In genomic region chr11:117696585-117696984, GRCm38 (mm10) we compare ENCODE assay signal across 17 mouse cellular contexts. TPM values are rescaled to one million over a fixed set of nuclear protein-coding genes. Genes with fewer than 3 reads are reported as not detected.
A peak's percentile ranks its signal among the peaks of the same experiment; 100 is the strongest.
DNase-seq lines count a peak whose midpoint lies in the region; ATAC-seq lines count a peak whose summit lies in the region.
"Had no signal": no experiment of that assay in that cellular context is flagged by ENCODE, and none has a peak within 500 bp of the region (broad histone marks: within the 10 kb centered on the region; RNA-seq: fewer than 3 reads in every experiment).

No protein-coding gene starts in this region.

- H3K4me2 ChIP-seq in forebrain, embryonic 12.5 days = no peak overlapping the region
- H3K4me2 ChIP-seq in forebrain, embryonic 16.5 days (ENCODE audit: low read length) = no peak overlapping the region
- H3K4me2 ChIP-seq in limb, embryonic 12.5 days = no peak overlapping the region
- H3K4me2 ChIP-seq: forebrain, embryonic 15.5 days; heart, embryonic 13.5 days; hindbrain, embryonic 15.5 days; midbrain, embryonic 12.5 days had no signal

- ATAC-seq in forebrain, embryonic 12.5 days (ENCODE audit: low FRiP score) = no peak
- no peak for ATAC-seq in forebrain, embryonic 16.5 days
- no peak for ATAC-seq in limb, embryonic 12.5 days (ENCODE audit: insufficient number of reproducible peaks, insufficient read depth, low FRiP score, low TSS enrichment, low read depth)
- ATAC-seq in monocyte, adult 5-6 weeks (replicated peaks; ENCODE audit: insufficient number of reproducible peaks, low FRiP score, low TSS enrichment, poor library complexity, severe bottlenecking) = peak; percentile 89
- ATAC-seq: forebrain, embryonic 15.5 days had no signal

- H3K36me3 ChIP-seq in forebrain, embryonic 12.5 days (replicated peaks) = peaks cover 2% of the 10 kb centered on the region; the same call in 1 of the 2 replicates
- no peaks in the 10 kb centered on the region for H3K36me3 ChIP-seq in forebrain, embryonic 16.5 days (ENCODE audit: control insufficient read depth, insufficient read depth)
- peaks cover 3% of the 10 kb centered on the region; the same call in 1 of the 2 replicates for H3K36me3 ChIP-seq in limb, embryonic 12.5 days
- H3K36me3 ChIP-seq: forebrain, embryonic 15.5 days had no signal

- peaks cover 26% of the 10 kb centered on the region for H3K4me1 ChIP-seq in forebrain, embryonic 12.5 days
- peaks cover 19% of the 10 kb centered on the region for H3K4me1 ChIP-seq in forebrain, embryonic 16.5 days (replicated peaks; ENCODE audit: control insufficient read depth, insufficient read depth, low read length)
- H3K4me1 ChIP-seq in limb, embryonic 12.5 days (replicated peaks) = peaks cover 12% of the 10 kb centered on the region

- no peak overlapping the region for H3K9ac ChIP-seq in forebrain, embryonic 12.5 days
- H3K9ac ChIP-seq in forebrain, embryonic 16.5 days (replicated peaks; ENCODE audit: low read depth, low read length) = no peak overlapping the region
- no peak overlapping the region for H3K9ac ChIP-seq in limb, embryonic 12.5 days (replicated peaks)
- H3K9ac ChIP-seq: forebrain, embryonic 15.5 days; heart, embryonic 13.5 days; hindbrain, embryonic 15.5 days; liver, embryonic 14.5 days; midbrain, embryonic 12.5 days had no signal

- no peaks in the 10 kb centered on the region for H3K9me3 ChIP-seq in forebrain, embryonic 12.5 days
- H3K9me3 ChIP-seq in forebrain, embryonic 16.5 days (ENCODE audit: control insufficient read depth, low read length) = no peaks in the 10 kb centered on the region
- H3K9me3 ChIP-seq in limb, embryonic 12.5 days = no peaks in the 10 kb centered on the region
- H3K9me3 ChIP-seq: forebrain, embryonic 15.5 days; heart, embryonic 13.5 days; hindbrain, embryonic 15.5 days; midbrain, embryonic 12.5 days had no signal

- H3K27me3 ChIP-seq in forebrain, embryonic 12.5 days = no peaks in the 10 kb centered on the region
- H3K27me3 ChIP-seq in forebrain, embryonic 16.5 days (replicated peaks; ENCODE audit: control insufficient read depth, insufficient read depth, low read length) = no peaks in the 10 kb centered on the region
- no peaks in the 10 kb centered on the region for H3K27me3 ChIP-seq in limb, embryonic 12.5 days
- H3K27me3 ChIP-seq: forebrain, embryonic 15.5 days; heart, embryonic 13.5 days; hindbrain, embryonic 15.5 days; midbrain, embryonic 12.5 days had no signal

- peak overlapping the region; percentile 19; the same call in 1 of the 2 replicates for H3K27ac ChIP-seq in forebrain, embryonic 12.5 days
- no peak overlapping the region for H3K27ac ChIP-seq in forebrain, embryonic 16.5 days (ENCODE audit: low read length)
- H3K27ac ChIP-seq in limb, embryonic 12.5 days = 0 out of 2 replicates have a peak overlapping the region, but pooled peaks have one; percentile 29
- H3K27ac ChIP-seq: forebrain, embryonic 15.5 days; heart, embryonic 13.5 days; hindbrain, embryonic 15.5 days; liver, embryonic 14.5 days; midbrain, embryonic 12.5 days had no signal

- H3K4me3 ChIP-seq in forebrain, embryonic 12.5 days (replicated peaks) = no peak overlapping the region
- no peak overlapping the region for H3K4me3 ChIP-seq in forebrain, embryonic 16.5 days (replicated peaks; ENCODE audit: low read length)
- no peak overlapping the region for H3K4me3 ChIP-seq in limb, embryonic 12.5 days (replicated peaks)
- H3K4me3 ChIP-seq: forebrain, embryonic 15.5 days; heart, embryonic 13.5 days; hindbrain, embryonic 15.5 days; midbrain, embryonic 12.5 days had no signal

- peak; percentile 19 for DNase-seq in lung, postnatal 36 days
- no peak for DNase-seq in lung, postnatal 10 days
- DNase-seq in cerebellum, postnatal 14 days = no peak
- DNase-seq in right cerebral cortex, postnatal 36 days (ENCODE audit: low spot score in 2 of 2) = no peak
- DNase-seq: adrenal gland, adult 2 months; cerebellum, postnatal 36 days; gastrocnemius, postnatal 10 days; kidney, adult 8-10 months had no signal

- WGBS in forebrain, embryonic 12.5 days = 61% methylated on average over 6 of the region's 6 CpGs
- WGBS in forebrain, embryonic 16.5 days = 61% methylated on average over 6 of the region's 6 CpGs
- 57% methylated on average over 6 of the region's 6 CpGs for WGBS in limb, embryonic 12.5 days

RNA-seq across cellular contexts. Expression of gene Tnrc6c, which starts 42.5 kb away (rescaled TPM):
- 23.7 and 25.0 TPM in 2 replicates for polyA plus RNA-seq in forebrain, embryonic 12.5 days (2016; fragmentation: Nextera tagmentation; extraction: Ambion mirVana)
- 28.0 and 29.7 TPM in 2 replicates for polyA plus RNA-seq in forebrain, embryonic 16.5 days (2015; fragmentation: Nextera tagmentation; extraction: Ambion mirVana)
- polyA plus RNA-seq in limb, embryonic 12.5 days (2016; fragmentation: Nextera tagmentation; extraction: Ambion mirVana) = 20.0 and 22.6 TPM in 2 replicates
- 20.2 to 43.0 TPM (median 22.1 TPM) in 3 replicates for total RNA-seq in monocyte, adult 5-6 weeks (2017)
